Mouse (Mus musculus) megakaryocyte-erythroid progenitor cell, adult 5 weeks (primary cell): Measurements from ENCODE around the gene Fcgrt. TPM values are rescaled to one million over a fixed set of nuclear protein-coding genes. Genes with fewer than 3 reads are reported as not detected.

Source experiments
- polyA plus RNA-seq: library from polyadenylated mRNA; stranded (reverse); fragments of >175 nt; gene quantifications from 2 replicates; pipeline ENCODE4 v1.2.3, GENCODE M21; 2012

The Fcgrt gene
- polyA plus RNA-seq: 7.5 and 10.0 TPM in 2 replicates

GRCm38 (mm10) chr7:45103652-45104180 is at the start of gene Fcgrt:
Fcgrt (minus strand) TSS chr7:45103851.

DNA sequence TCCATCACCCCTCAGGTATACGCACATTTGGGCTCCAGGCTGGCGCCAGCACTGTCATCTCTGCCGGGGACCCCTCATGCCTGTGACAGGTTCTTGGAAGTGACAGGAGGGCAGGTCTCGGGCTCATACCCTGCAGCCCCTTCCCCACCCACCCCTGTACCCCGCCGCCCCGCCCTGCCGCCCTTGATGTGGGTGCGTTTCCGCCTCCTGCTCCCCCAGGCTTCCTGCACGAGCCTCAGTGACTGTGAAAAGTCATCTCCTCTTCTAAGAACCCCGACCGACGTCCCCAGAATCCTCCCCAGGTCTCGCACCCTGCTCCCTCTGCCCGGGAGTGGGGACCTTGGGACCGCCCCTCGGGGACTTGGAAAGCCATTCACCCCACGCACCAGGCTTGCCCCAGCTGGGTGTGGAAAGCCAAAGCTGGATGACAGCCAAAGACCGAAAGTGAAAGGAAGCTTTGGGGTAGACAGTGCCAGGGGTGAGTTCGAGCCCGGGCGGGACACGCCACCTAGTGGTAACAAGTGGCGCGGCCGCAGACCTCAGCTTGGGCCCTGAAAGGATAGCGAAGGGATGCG is 32.4 kb upstream of the Fcgrt start, which contains the start of the genes Gm45713 and Flt3l:
Gene Gm45713, minus strand, starts transcription at position 239 of the 575 bp plus-strand sequence.
Gene Flt3l, minus strand, starts transcription at position 440 of the 575 bp plus-strand sequence.

DNA sequence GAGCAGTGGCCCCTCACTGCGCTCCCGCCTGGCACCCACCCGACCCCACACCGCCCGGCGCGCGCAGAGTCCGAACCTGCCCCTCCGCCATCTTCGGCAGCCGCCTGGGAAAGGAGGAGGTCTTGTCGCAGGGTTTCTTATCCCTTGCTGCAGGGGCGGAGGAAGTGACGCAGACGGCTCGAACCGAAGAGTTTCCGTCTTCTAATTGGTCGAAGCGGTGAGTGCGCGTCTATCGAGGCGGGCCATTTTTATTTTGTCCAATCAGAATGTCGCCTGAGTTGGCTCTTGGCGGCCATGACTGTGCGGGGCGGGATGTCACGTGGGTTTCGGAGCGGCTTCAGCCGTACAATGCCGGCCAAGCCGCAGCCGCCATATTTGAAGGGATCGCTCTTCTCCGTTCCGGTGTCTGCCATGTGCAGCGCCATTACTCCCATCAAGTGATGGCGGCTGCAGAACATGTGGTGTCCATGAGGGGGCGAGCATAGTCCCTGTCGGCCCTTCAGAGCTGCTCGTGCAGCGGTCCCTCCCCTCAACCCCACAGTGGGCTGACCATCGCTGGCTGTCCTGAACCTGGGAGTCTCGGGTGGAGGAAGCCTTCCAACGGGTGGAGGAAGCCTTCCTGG is 25.1 kb upstream of the Fcgrt start, which contains the start of gene Rpl13a:
Gene Rpl13a, minus strand, starts transcription at position 138 of the 623 bp plus-strand sequence.

GRCm38 (mm10) chr7:45124224-45125143 is 20.8 kb upstream of the Fcgrt start, which contains the start of gene Rps11:
Rps11 (minus strand) TSS chr7:45124439.

DNA sequence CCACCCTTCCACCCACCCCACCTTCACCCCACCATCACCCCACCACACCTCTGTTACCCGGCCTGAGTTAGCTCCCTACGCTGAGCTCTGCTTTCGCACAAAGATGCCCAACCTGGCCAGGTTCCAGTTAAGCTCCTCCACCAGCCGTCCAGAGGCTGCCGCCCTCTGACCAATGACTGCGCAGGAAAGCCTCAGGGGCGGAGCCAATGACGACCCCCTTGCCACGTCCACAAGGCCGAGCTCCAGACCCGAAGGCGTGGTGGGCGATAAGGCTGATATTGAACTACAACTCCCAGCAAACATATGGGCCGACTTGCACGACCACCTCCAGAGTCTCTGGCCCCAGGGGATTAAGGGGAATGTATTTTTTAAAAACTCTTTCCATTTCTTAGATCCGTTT is 11.6 kb downstream of the Fcgrt start, which contains the start of gene Rcn3:
Gene Rcn3, minus strand, starts transcription at position 174 of the 400 bp plus-strand sequence.

GRCm38 (mm10) chr7:45062239-45062835 is 41.3 kb downstream of the Fcgrt start, which contains the start of the genes Nosip and Prrg2:
Nosip (plus strand) TSS chr7:45062429.
Prrg2 (minus strand) TSS chr7:45062677.

GRCm38 (mm10) chr7:45052862-45053116 is 50.9 kb downstream of the Fcgrt start, which contains the start of gene Prr12:
Prr12 (minus strand) TSS chr7:45052881.

Other genes starting within 250 kb of the Fcgrt start
- gene Pnkp, start 246.7 kb downstream of the Fcgrt start, polyA plus RNA-seq: 86.0 and 118 TPM in 2 replicates
- gene Ptov1, start 234.1 kb downstream of the Fcgrt start, polyA plus RNA-seq: 237 and 280 TPM in 2 replicates
- gene Med25, start 211.1 kb downstream of the Fcgrt start, polyA plus RNA-seq: 336 and 362 TPM in 2 replicates
- 67.0 and 68.3 TPM in 2 replicates for gene Fuz, start 207.8 kb downstream of the Fcgrt start, polyA plus RNA-seq
- gene Ap2a1, start 174.4 kb downstream of the Fcgrt start, polyA plus RNA-seq: 121 TPM in 2 replicates
- gene Tsks, start 160.6 kb downstream of the Fcgrt start, polyA plus RNA-seq: 0.04 and 0.15 TPM in 2 replicates
- gene Cpt1c, start 129.0 kb downstream of the Fcgrt start, polyA plus RNA-seq: 1.3 and 2.1 TPM in 2 replicates
- gene Prmt1, start 117.3 kb downstream of the Fcgrt start, polyA plus RNA-seq: 133 and 160 TPM in 2 replicates
- gene Irf3, start 106.2 kb downstream of the Fcgrt start, polyA plus RNA-seq: 112 and 119 TPM in 2 replicates
- gene Bcl2l12, start 105.1 kb downstream of the Fcgrt start, polyA plus RNA-seq: 131 and 163 TPM in 2 replicates
- gene Scaf1, start 87.5 kb downstream of the Fcgrt start, polyA plus RNA-seq: 185 and 198 TPM in 2 replicates
- gene Rras, start 85.9 kb downstream of the Fcgrt start, polyA plus RNA-seq: 4.0 TPM in 2 replicates
- gene Prr12, start 51.0 kb downstream of the Fcgrt start, polyA plus RNA-seq: 95.4 and 117 TPM in 2 replicates
- gene Nosip, start 41.4 kb downstream of the Fcgrt start, polyA plus RNA-seq: 144 and 165 TPM in 2 replicates
- 38.8 and 40.5 TPM in 2 replicates for gene Prrg2, start 41.2 kb downstream of the Fcgrt start, polyA plus RNA-seq
- gene Rcn3, start 11.6 kb downstream of the Fcgrt start, polyA plus RNA-seq: 36.5 and 65.0 TPM in 2 replicates
- 210 and 224 TPM in 2 replicates for gene Rps11, start 20.6 kb upstream of the Fcgrt start, polyA plus RNA-seq
- 4,327 and 5,290 TPM in 2 replicates for gene Rpl13a, start 24.9 kb upstream of the Fcgrt start, polyA plus RNA-seq
- 0.12 and 0.16 TPM in 2 replicates for gene Gm45713, start 32.4 kb upstream of the Fcgrt start, polyA plus RNA-seq
- gene Flt3l, start 32.6 kb upstream of the Fcgrt start, polyA plus RNA-seq: 15.4 and 21.4 TPM in 2 replicates
- gene Pih1d1, start 50.5 kb upstream of the Fcgrt start, polyA plus RNA-seq: 67.8 and 81.0 TPM in 2 replicates
- 162 and 165 TPM in 2 replicates for gene Aldh16a1, start 50.7 kb upstream of the Fcgrt start, polyA plus RNA-seq
- gene Slc17a7, start 60.1 kb upstream of the Fcgrt start, polyA plus RNA-seq: 0.11 and 0.15 TPM in 2 replicates
- 0.16 and 0.29 TPM in 2 replicates for gene Gfy, start 75.7 kb upstream of the Fcgrt start, polyA plus RNA-seq
- gene Pth2, start 77.1 kb upstream of the Fcgrt start, polyA plus RNA-seq: not detected in 2 replicates
- 0.56 and 1.3 TPM in 2 replicates for gene Ccdc155, start 101.0 kb upstream of the Fcgrt start, polyA plus RNA-seq
- gene Dkkl1, start 108.3 kb upstream of the Fcgrt start, polyA plus RNA-seq: 14.7 and 21.4 TPM in 2 replicates
- 0.82 and 2.2 TPM in 2 replicates for gene Tead2, start 111.9 kb upstream of the Fcgrt start, polyA plus RNA-seq
- gene Cd37, start 135.3 kb upstream of the Fcgrt start, polyA plus RNA-seq: 173 and 185 TPM in 2 replicates
- gene Slc6a16, start 137.2 kb upstream of the Fcgrt start, polyA plus RNA-seq: not detected in 2 replicates
- gene Slc6a21, start 173.7 kb upstream of the Fcgrt start, polyA plus RNA-seq: 0.09 TPM in 1 of 2 replicates, not detected in the other
- 3.3 and 5.4 TPM in 2 replicates for gene Trpm4, start 229.9 kb upstream of the Fcgrt start, polyA plus RNA-seq
- gene Hrc, start 231.4 kb upstream of the Fcgrt start, polyA plus RNA-seq: not detected in 2 replicates